Mouse (Mus musculus) Patski (cell line): ENCODE measurements around the gene Tnfaip1. TPM values are rescaled to one million over a fixed set of nuclear protein-coding genes. Genes with fewer than 3 reads are reported as not detected.

Experiments
- ATAC-seq: fragments of 100-300 bp; one replicate; pipeline ENCODE4 v1.8.0; 2021
- CTCF ChIA-PET: fragments of 350-600 bp; sonication (Branson Sonifier 250); formaldehyde crosslinking; loops from one replicate; lab custom pipeline; 2022; ENCODE audit warnings: inconsistent platforms; lab: Charles Lee
- POLR2A ChIA-PET: fragments of 350-600 bp; sonication (Branson Sonifier 250); formaldehyde crosslinking; loops from one replicate; lab custom pipeline; 2022; ENCODE audit warnings: antibody characterized with exemption, inconsistent platforms; lab: Charles Lee
- DNase-seq: peaks from one replicate; pipeline ENCODE4 v3.0.0-alpha.2; 2011; ENCODE audit warnings: low read depth, low spot score
- H3K27me3 ChIP-seq: fragments of 371-371 bp; one replicate; pipeline ENCODE4 v1.5.1; 2021
- CTCF ChIP-seq: fragments of 100-300 bp; IDR thresholded peaks from one replicate; pipeline ENCODE4 v1.5.1; 2021
- in situ Hi-C: fragments of 300-500 bp; cut with MboI; formaldehyde crosslinking; loops from 3 replicates; pipeline ENCODE4 v1.11.1; 2018; ENCODE audit warnings: low pct_unique_long_range_greater_than_20kb, mixed read lengths
- polyA plus RNA-seq: library from polyadenylated mRNA; unstranded; gene quantifications from one replicate; pipeline ENCODE4 v1.2.3, GENCODE M21; 2021

The Tnfaip1 gene
- polyA plus RNA-seq, 1 experiment from 2014 or later: 68.3 TPM

- ChIA-PET POLR2A (interaction anchor here (1.1 to 1.8 kb wide), 2 partner anchors 10 to 62 kb away, joined by 3 to 6 read pairs; partner anchors contain the start of genes Sarm1 and Tmem97), CTCF (interaction anchor here (1.3 kb wide), 1 partner anchor 23 kb away, joined by 3 read pairs; the partner anchor contains the start of gene Slc46a1)
- TF ChIP-seq CTCF: peak; percentile 88
- ATAC-seq (no peak), DNase-seq (no peak)
- H3K27me3 ChIP-seq: peaks cover 4% of the 10 kb centered on the region
- in situ Hi-C loops: no loop called here
Measured at GRCm38 (mm10) chr11:78488168-78488567, 48.0 kb downstream of the Tnfaip1 start.

GRCm38 (mm10) chr11:78483639-78484038 lies 52.5 kb downstream of the Tnfaip1 start:
- ChIA-PET POLR2A (interaction anchor here (0.6 kb wide), 1 partner anchor 12 kb away, joined by 3 read pairs; no protein-coding TSS in a partner anchor), CTCF (interaction anchor here (1.4 kb wide), 1 partner anchor 14 kb away, joined by 5 read pairs; the partner anchor contains the start of gene Sarm1)
- ATAC-seq (no peak), DNase-seq (no peak)
- in situ Hi-C loops: no loop called here
- TF ChIP-seq CTCF: no peak
- no peaks in the 10 kb centered on the region for H3K27me3 ChIP-seq

GRCm38 (mm10) chr11:78475289-78475688 lies 60.8 kb downstream of the Tnfaip1 start:
- H3K27me3 ChIP-seq: no peaks in the 10 kb centered on the region
- in situ Hi-C loops: no loop called here
- POLR2A ChIA-PET: no interaction called here
- ATAC-seq (no peak), DNase-seq (no peak)
- CTCF ChIA-PET: no interaction called here
- no peak for TF ChIP-seq CTCF

Other genes with a start within 250 kb of the Tnfaip1 start
- gene BC030499, start 245.5 kb downstream of the Tnfaip1 start, polyA plus RNA-seq: 0.30 TPM
- 45.2 TPM for gene Spag5, start 234.8 kb downstream of the Tnfaip1 start, polyA plus RNA-seq
- 0.32 TPM for gene Aldoc, start 213.4 kb downstream of the Tnfaip1 start, polyA plus RNA-seq
- 96.5 TPM for gene Pigs, start 207.9 kb downstream of the Tnfaip1 start, polyA plus RNA-seq
- 55.0 TPM for gene Unc119, start 192.8 kb downstream of the Tnfaip1 start, polyA plus RNA-seq
- gene Foxn1, start 149.8 kb downstream of the Tnfaip1 start, polyA plus RNA-seq: 0.37 TPM
- 1.1 TPM for gene Slc13a2, start 114.1 kb downstream of the Tnfaip1 start, polyA plus RNA-seq
- gene Slc46a1, start 70.6 kb downstream of the Tnfaip1 start, polyA plus RNA-seq: 15.6 TPM
- 1.4 TPM for gene Sarm1, start 38.6 kb downstream of the Tnfaip1 start, polyA plus RNA-seq
- not detected for gene Vtn, start 37.2 kb downstream of the Tnfaip1 start, polyA plus RNA-seq
- not detected for gene Sebox, start 32.9 kb downstream of the Tnfaip1 start, polyA plus RNA-seq
- gene Tmem199, start 24.2 kb downstream of the Tnfaip1 start, polyA plus RNA-seq: 48.0 TPM
- 148 TPM for gene Poldip2, start 24.1 kb downstream of the Tnfaip1 start, polyA plus RNA-seq
- 77.8 TPM for gene Ift20, start within 50 bp of the Tnfaip1 start, polyA plus RNA-seq
- gene Tmem97, start 14.4 kb upstream of the Tnfaip1 start, polyA plus RNA-seq: 19.1 TPM
- gene Nlk, start 161.0 kb upstream of the Tnfaip1 start, polyA plus RNA-seq: 22.7 TPM
- 26.9 TPM for gene Ccnq, start 215.4 kb upstream of the Tnfaip1 start, polyA plus RNA-seq